Mouse (Mus musculus): ENCODE data around the gene Gm10638. TPM values are rescaled to one million over a fixed set of nuclear protein-coding genes. Genes with fewer than 3 reads are reported as not detected.

The Gm10638 gene
- 5.0 TPM in 2 replicates for polyA plus RNA-seq (2015; fragmentation: Nextera tagmentation; extraction: Ambion mirVana)

DNA sequence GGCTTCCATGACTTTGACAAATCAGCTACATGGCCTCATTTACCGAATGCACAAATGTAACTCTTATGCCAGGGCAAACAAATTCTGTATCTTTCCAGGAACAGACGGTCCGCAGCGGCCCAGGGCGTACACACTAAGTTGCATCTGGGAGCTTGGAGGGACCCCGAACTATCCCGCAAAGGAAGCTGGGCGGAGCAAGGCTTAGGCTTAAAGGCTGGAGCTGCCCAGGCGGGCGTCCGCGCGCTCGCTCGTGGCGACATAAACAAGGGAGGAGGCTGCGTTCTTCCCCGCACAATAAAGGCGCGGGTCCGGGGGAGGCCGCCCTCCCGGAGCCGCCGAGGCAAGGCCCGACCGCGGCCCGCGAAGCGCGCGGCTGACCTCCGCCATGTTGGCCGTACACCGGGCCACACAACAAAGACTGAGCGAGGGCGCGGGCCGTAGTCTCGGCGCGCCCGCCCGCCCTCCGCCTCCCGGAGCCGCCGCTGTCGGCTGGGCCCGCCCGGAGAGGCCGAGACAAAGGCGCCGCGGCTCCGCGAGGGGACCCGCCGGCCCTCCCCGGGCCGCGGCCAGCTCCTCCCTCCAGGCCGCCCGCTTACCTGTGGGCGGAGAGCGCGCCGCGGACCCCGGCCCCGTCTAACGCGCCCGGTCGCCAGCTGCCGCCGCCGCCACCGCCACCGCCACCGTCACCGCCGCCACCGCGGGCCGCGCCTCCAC lies at the start of gene Gm10638, which contains the start of gene Siah1a:
Gm10638 (plus strand) TSS at position 479 of the 714 bp plus-strand sequence.
Siah1a (minus strand) TSS at position 714 of the 714 bp plus-strand sequence.
- H3K4me1 ChIP-seq, result peaks cover 31% of the 10 kb centered on the region
- H3K27me3 ChIP-seq, result no peaks in the 10 kb centered on the region
- peak; percentile 87 for ATAC-seq (ENCODE audit: low FRiP score, low read depth)
- H3K36me3 ChIP-seq, result no peaks in the 10 kb centered on the region
- H3K27ac ChIP-seq, result peak within 1 kb of the TSS; percentile 97
- H3K4me3 ChIP-seq, result peak within 1 kb of the TSS; percentile 86
- H3K9ac ChIP-seq, result peak within 1 kb of the TSS; percentile 98
- peak within 1 kb of the TSS; percentile 86 for H3K4me2 ChIP-seq (replicated peaks)
- WGBS, result under 1% methylated on average over 53 of the region's 88 CpGs
- H3K9me3 ChIP-seq, result no peaks in the 10 kb centered on the region

DNA sequence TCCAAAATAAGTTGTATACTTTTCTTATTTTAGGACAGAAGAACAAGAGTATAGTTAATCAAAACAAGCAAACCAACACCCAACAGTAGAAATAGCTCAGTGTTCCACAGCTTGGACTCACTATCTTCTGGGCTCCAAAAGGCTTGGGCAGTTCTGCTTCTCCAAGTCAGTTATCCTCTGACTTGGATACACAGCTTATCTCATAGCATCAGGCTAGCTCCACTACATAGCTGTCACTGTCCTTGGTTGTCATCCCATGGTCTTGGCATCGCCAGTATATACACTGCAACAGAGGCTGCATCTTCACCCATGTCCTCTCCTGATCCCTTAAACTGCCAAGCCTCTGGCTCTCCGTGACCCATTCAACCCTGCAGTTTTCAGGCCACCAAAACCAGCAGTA lies 49.8 kb upstream of the Gm10638 start:
- H3K4me2 ChIP-seq (replicated peaks), result no peak overlapping the region
- H3K9ac ChIP-seq, result no peak overlapping the region
- no peaks in the 10 kb centered on the region for H3K4me1 ChIP-seq
- no peak overlapping the region for H3K4me3 ChIP-seq
- ATAC-seq (ENCODE audit: low FRiP score, low read depth), result no peak
- 92% methylated on average over 2 of the region's 2 CpGs for WGBS
- H3K27ac ChIP-seq, result no peak overlapping the region
- no peaks in the 10 kb centered on the region for H3K9me3 ChIP-seq
- H3K27me3 ChIP-seq, result no peaks in the 10 kb centered on the region
- H3K36me3 ChIP-seq, result peaks cover 26% of the 10 kb centered on the region

DNA sequence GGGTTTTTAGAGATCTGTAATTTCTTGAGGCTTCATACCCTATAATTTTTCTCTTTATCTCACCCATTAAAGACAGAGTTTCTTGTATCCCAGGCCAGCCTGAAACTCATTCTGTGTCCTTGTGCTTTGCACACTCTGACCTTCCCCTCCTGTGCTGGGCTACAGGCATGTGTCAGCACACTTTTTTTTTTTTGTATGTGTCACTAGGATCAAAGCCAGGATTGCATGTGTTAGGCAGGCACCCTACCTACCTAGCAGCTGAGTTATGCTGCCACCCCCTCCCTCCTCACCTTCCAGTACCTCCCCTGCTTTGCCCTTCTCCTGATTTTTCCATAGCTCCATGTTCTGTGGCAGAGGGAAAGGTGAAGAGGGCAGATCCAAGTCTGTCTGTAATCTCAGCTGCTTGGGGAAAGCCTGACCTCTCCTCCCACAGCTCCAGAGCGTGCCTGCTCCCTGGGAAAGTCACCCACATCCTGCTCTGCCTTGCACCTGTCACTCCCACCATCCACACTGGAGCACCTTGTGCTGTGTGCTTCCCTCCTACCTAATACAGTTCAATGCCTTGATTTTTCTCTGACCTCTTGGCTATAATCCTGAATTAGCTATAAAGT lies 46.6 kb upstream of the Gm10638 start:
- no peak overlapping the region for H3K4me3 ChIP-seq

DNA sequence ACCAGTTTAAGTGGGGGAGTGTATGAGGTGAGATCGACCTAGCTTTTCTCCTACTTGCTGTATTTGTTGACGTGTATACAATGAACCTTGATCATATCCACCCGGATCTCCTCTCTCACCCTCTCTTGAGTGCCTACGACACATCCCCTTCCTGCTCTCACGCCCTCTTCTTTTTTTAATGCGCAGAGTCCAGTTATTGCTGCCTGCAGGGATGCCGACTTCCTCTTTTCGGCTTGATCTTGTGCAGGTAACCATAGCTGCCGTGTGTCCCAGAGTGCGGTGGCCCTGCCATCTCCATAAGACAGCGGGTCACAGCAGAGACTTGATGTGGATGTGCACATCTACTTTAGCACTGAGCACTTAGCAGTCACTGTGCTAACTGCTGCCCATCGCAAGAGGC lies 46.0 kb upstream of the Gm10638 start:
- no peaks in the 10 kb centered on the region for H3K27me3 ChIP-seq
- H3K9me3 ChIP-seq, result no peaks in the 10 kb centered on the region
- H3K27ac ChIP-seq, result no peak overlapping the region
- WGBS, result 90% methylated on average over 12 of the region's 12 CpGs
- no peak overlapping the region for H3K4me3 ChIP-seq
- no peaks in the 10 kb centered on the region for H3K4me1 ChIP-seq
- no peak overlapping the region for H3K4me2 ChIP-seq (replicated peaks)
- peaks cover 20% of the 10 kb centered on the region for H3K36me3 ChIP-seq
- no peak for ATAC-seq (ENCODE audit: low FRiP score, low read depth)
- H3K9ac ChIP-seq, result no peak overlapping the region

More for the DNA sequence above, 46.6 kb upstream of the Gm10638 start:
- Histone ChIP-seq H3K4me2 (replicated peaks) (no peak overlapping the region), H3K27me3 (no peaks in the 10 kb centered on the region), H3K9me3 (no peaks in the 10 kb centered on the region), H3K4me1 (no peaks in the 10 kb centered on the region), H3K36me3 (peaks cover 20% of the 10 kb centered on the region), H3K9ac (no peak overlapping the region), H3K27ac (no peak overlapping the region)
- ATAC-seq (ENCODE audit: low FRiP score, low read depth), result no peak
- WGBS, result 67% methylated on average over 1 of the region's 1 CpGs

DNA sequence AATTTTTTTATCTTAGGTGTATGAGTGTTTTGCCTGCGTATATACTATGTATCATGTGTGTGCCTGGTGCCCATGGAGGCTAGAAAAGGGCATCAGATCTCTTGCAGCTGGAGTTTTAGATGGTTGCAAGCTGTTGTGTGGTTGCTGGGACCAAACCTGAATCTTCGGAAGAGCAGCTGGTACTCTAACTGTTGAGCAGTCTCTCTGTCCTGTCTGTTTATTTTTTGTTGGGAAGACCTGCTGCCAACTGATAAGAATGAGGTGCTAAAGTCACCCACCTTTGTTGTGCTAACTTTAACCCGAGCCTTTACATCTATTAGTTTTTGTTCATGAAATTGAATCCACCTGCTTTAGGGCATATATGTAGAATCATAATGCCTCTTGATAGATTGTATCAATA lies 43.0 kb upstream of the Gm10638 start:
- ATAC-seq (ENCODE audit: low FRiP score, low read depth), result no peak
- no peak overlapping the region for H3K9ac ChIP-seq
- WGBS, result 88% methylated on average over 3 of the region's 3 CpGs
- H3K9me3 ChIP-seq, result no peaks in the 10 kb centered on the region
- no peaks in the 10 kb centered on the region for H3K27me3 ChIP-seq
- no peak overlapping the region for H3K4me2 ChIP-seq (replicated peaks)
- no peaks in the 10 kb centered on the region for H3K4me1 ChIP-seq
- H3K36me3 ChIP-seq, result peaks cover 16% of the 10 kb centered on the region; the same call in 1 of the 2 replicates
- H3K4me3 ChIP-seq, result no peak overlapping the region
- no peak overlapping the region for H3K27ac ChIP-seq

DNA sequence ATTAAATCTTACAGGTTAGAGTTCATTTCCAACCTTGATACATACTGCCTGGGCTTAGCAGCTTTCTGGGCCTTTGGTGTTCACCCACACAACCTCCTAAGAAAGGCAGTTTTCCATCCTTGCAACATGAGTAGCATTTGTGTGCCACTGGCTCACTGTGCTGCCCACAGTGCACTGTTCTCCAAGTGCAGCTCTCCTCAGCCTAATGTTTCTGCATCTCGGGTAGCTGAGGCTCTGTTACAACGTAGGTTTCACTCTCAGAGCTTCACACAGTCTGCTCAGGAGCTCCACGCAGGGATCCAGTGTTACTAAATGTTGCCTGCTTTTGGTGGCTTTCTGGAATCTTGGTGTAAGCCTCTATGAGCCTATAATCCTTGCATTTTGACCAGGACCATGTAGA lies 40.2 kb upstream of the Gm10638 start:
- ATAC-seq (ENCODE audit: low FRiP score, low read depth), result no peak
- Histone ChIP-seq H3K9me3 (no peaks in the 10 kb centered on the region), H3K27ac (no peak overlapping the region), H3K4me3 (no peak overlapping the region), H3K36me3 (peaks cover 22% of the 10 kb centered on the region; the same call in 1 of the 2 replicates), H3K27me3 (no peaks in the 10 kb centered on the region), H3K9ac (no peak overlapping the region), H3K4me1 (no peaks in the 10 kb centered on the region), H3K4me2 (replicated peaks) (no peak overlapping the region)
- WGBS, result 75% methylated on average over 3 of the region's 3 CpGs

DNA sequence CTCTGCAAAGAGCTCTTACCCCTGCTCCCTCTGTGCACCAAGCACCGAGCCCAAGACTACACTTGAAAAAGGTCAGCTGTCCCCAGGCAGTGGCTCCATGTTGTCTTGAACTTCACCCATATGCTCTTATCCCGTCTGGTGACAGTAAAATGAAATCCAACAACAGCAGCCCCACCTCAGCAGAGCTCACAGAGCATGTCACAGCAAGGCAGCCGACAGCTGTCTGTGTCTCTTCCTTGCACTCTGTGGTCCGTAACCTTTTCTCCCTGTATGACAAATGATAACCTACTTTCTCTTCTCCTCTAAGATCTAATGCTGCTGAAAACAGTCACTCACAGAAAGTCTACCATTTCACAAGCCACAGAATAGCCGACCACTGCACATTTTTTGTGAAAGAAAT lies 38.7 kb upstream of the Gm10638 start:
- no peaks in the 10 kb centered on the region for H3K9me3 ChIP-seq
- ATAC-seq (ENCODE audit: low FRiP score, low read depth), result no peak
- peaks cover 32% of the 10 kb centered on the region for H3K36me3 ChIP-seq
- H3K4me2 ChIP-seq (replicated peaks), result no peak overlapping the region
- no peak overlapping the region for H3K27ac ChIP-seq
- no peaks in the 10 kb centered on the region for H3K27me3 ChIP-seq
- no peak overlapping the region for H3K9ac ChIP-seq
- 85% methylated on average over 5 of the region's 5 CpGs for WGBS
- no peaks in the 10 kb centered on the region for H3K4me1 ChIP-seq
- no peak overlapping the region for H3K4me3 ChIP-seq

DNA sequence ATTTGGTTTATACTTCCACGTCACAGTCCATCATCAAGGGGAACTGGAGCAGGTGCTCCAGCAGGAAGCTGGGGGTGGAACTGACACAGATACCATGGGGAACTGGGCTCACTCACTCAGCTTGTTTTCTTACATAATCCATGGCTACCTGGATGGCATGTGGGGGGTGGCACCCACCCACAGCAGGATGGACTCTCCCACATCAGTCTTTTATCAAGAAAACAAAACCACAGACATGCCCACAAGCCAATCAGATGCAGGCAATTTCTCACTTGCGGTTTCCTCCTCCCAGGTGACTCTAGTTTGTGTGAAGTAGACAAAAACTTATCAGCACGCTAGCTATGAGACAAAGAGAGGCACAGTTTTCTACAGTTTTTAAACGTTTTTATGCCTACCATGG lies 37.6 kb upstream of the Gm10638 start:
- Histone ChIP-seq H3K4me2 (replicated peaks) (no peak overlapping the region), H3K4me1 (no peaks in the 10 kb centered on the region), H3K9me3 (no peaks in the 10 kb centered on the region), H3K36me3 (peaks cover 35% of the 10 kb centered on the region), H3K27ac (no peak overlapping the region), H3K9ac (no peak overlapping the region), H3K4me3 (no peak overlapping the region), H3K27me3 (no peaks in the 10 kb centered on the region)
- ATAC-seq (ENCODE audit: low FRiP score, low read depth), result no peak
- WGBS, result 69% methylated on average over 4 of the region's 4 CpGs

DNA sequence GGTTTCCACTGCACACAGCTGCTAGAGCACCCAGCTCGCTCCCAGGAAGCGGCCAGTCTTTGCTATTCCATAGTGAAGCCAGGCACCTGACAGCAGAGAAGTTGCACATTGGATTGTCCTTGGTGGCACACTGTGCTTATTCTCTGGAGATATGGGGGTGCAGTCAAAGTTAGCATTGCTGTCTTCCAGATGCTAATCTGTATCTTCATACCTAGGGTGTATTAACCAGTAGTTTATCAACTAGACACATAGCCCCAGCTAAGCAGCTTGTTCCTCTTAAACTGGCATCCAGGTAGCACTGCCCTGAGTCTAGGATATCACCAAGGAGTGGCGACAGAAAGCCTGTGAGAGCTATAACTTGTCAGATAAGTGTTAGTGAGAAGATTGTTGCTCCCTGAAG lies 32.9 kb upstream of the Gm10638 start:
- H3K9ac ChIP-seq, result no peak overlapping the region
- no peak overlapping the region for H3K4me3 ChIP-seq
- no peak overlapping the region for H3K4me2 ChIP-seq (replicated peaks)
- peaks cover 56% of the 10 kb centered on the region for H3K36me3 ChIP-seq
- H3K27me3 ChIP-seq, result no peaks in the 10 kb centered on the region
- no peak for ATAC-seq (ENCODE audit: low FRiP score, low read depth)
- no peak overlapping the region for H3K27ac ChIP-seq
- H3K9me3 ChIP-seq, result no peaks in the 10 kb centered on the region
- WGBS, result 94% methylated on average over 3 of the region's 3 CpGs
- H3K4me1 ChIP-seq, result no peaks in the 10 kb centered on the region

DNA sequence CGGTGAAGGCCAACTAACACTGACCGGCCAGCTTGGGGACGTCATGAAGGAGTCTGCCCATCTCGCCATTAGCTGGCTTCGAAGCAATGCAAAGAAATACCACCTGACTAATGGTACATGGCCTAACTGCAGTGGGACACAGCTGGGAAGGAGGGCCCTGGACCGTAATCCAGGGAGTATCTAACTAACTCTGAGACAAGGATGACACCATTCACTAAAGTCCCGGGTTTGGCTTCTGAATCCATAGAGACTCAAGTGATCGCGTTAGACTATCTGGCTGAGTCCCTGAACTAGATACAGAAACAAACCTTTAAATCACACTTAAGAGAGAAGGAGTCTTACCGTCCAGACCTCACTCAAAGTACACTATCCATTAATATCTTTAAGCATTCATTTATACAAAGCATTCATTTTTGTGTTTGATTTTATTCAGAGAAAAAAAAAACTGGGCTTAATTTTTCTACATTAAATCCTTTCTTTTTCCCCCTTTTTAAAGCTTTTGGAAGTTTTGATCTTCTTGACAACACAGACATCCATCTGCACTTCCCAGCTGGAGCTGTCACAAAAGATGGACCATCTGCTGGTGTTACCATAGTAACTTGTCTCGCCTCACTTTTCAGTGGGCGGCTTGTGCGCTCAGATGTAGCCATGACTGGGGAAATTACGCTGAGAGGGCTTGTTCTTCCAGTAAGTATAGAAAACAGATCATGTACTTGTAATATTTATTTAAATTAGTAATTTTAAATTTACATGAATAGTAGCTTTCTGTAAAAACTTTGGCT lies 31.9 kb upstream of the Gm10638 start:
- no peaks in the 10 kb centered on the region for H3K4me1 ChIP-seq
- peaks cover 61% of the 10 kb centered on the region for H3K36me3 ChIP-seq
- ATAC-seq (ENCODE audit: low FRiP score, low read depth), result no peak
- no peak overlapping the region for H3K27ac ChIP-seq
- no peak overlapping the region for H3K4me3 ChIP-seq
- no peaks in the 10 kb centered on the region for H3K9me3 ChIP-seq
- H3K4me2 ChIP-seq (replicated peaks), result no peak overlapping the region
- H3K9ac ChIP-seq, result no peak overlapping the region
- 81% methylated on average over 14 of the region's 14 CpGs for WGBS
- H3K27me3 ChIP-seq, result no peaks in the 10 kb centered on the region

DNA sequence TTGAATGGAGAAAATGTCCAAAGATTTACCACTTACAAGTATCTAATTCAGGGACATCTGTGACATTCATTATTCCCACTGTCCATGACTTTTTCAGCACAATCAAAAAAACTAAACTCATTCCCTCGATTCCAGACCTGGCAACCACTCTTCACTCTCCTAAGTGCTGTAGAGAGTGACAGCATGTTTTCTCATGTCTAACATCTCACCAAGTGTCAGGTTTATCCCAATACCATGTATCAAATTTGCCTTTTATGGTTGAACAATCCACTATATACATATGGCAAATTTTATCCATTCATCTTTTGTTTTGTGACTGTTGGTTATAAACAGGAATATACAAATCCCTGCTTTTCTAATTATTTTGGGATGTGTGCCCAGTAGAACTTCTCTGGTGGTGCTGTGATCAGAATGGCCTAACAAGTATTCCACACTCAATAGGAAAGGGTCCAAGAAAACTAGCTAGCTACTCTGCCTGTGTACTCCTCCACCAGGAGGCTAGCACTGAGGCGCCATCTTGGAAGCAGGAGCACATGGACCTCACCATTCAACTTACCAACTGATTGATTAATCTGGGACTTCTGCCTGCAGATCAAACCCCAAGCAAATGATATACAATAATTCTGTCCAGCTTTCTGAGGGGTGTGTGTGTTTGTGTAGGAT lies 27.0 kb upstream of the Gm10638 start:
- H3K27ac ChIP-seq, result no peak overlapping the region
- peaks cover 66% of the 10 kb centered on the region for H3K36me3 ChIP-seq
- no peak overlapping the region for H3K4me3 ChIP-seq
- no peak for ATAC-seq (ENCODE audit: low FRiP score, low read depth)
- H3K4me2 ChIP-seq (replicated peaks), result no peak overlapping the region
- H3K4me1 ChIP-seq, result no peaks in the 10 kb centered on the region
- no peaks in the 10 kb centered on the region for H3K27me3 ChIP-seq
- WGBS, result 88% methylated on average over 2 of the region's 2 CpGs
- no peak overlapping the region for H3K9ac ChIP-seq
- H3K9me3 ChIP-seq, result no peaks in the 10 kb centered on the region

DNA sequence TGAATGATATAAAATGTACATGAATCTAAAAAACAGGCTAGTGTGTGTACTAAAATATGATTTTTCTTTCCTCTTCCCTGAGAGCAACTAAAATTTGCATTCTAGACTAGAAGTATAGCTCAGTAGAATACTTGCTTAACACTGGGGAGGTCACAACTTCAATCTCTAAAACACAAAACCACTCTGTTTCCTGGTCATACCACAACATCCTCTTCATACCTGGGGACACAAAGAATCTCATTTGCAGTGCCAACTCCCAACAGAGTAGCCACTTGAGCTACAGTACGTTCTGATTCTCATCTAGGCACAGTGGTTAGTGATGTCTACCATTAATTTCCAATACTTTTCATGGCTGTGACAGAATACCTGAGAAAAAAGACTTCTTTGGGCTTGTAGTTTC lies 26.1 kb upstream of the Gm10638 start:
- H3K9ac ChIP-seq, result no peak overlapping the region
- no peak overlapping the region for H3K4me3 ChIP-seq
- no peaks in the 10 kb centered on the region for H3K27me3 ChIP-seq
- peaks cover 60% of the 10 kb centered on the region for H3K36me3 ChIP-seq
- no peaks in the 10 kb centered on the region for H3K9me3 ChIP-seq
- H3K4me2 ChIP-seq (replicated peaks), result no peak overlapping the region
- no peaks in the 10 kb centered on the region for H3K4me1 ChIP-seq
- 93% methylated on average over 1 of the region's 1 CpGs for WGBS
- ATAC-seq (ENCODE audit: low FRiP score, low read depth), result no peak
- no peak overlapping the region for H3K27ac ChIP-seq
